Mouse (Mus musculus): ENCODE measurements around the gene Tjp1. TPM values are rescaled to one million over a fixed set of nuclear protein-coding genes. Genes with fewer than 3 reads are reported as not detected.

The Tjp1 gene
- total RNA-seq, 2 experiments from 2014 or later = 0.71 to 1.4 TPM

GRCm38 (mm10) chr7:65279277-65279676 is 248.3 kb downstream of the Tjp1 start:
- no peak for ATAC-seq (replicated peaks; ENCODE audit: poor library complexity)

GRCm38 (mm10) chr7:65275761-65276160 is 251.8 kb downstream of the Tjp1 start:
- no peak for ATAC-seq (replicated peaks; ENCODE audit: poor library complexity)

- no peak for ATAC-seq (replicated peaks; ENCODE audit: poor library complexity)
Measured at GRCm38 (mm10) chr7:65274216-65274615, 253.4 kb downstream of the Tjp1 start.

GRCm38 (mm10) chr7:65249656-65250055 is 277.9 kb downstream of the Tjp1 start:
- ATAC-seq (replicated peaks; ENCODE audit: poor library complexity) = no peak

Other genes starting within 250 kb of the Tjp1 start
- gene Tarsl2, start 117.1 kb upstream of the Tjp1 start, total RNA-seq (2015) = 13.2 and 13.4 TPM in 2 replicates
- 19.6 and 29.4 TPM in 2 replicates for gene Tarsl2, start 117.1 kb upstream of the Tjp1 start, total RNA-seq (2017)
- gene Tm2d3, start 163.4 kb upstream of the Tjp1 start, total RNA-seq (2015) = 27.1 and 40.3 TPM in 2 replicates
- 79.9 and 81.4 TPM in 2 replicates for gene Tm2d3, start 163.4 kb upstream of the Tjp1 start, total RNA-seq (2017)

Measured in megakaryocyte progenitor cell, adult 5-6 weeks (primary cell).